Mouse (Mus musculus): Measurements from ENCODE around the gene Slc13a4.

The Slc13a4 gene

GRCm38 (mm10) chr6:35302581-35302980 lies 5.3 kb downstream of the Slc13a4 start:
- DNase-seq (ENCODE audit: low spot score in 2 of 2), result no peak

- DNase-seq (ENCODE audit: low spot score in 2 of 2), result no peak
Measured at GRCm38 (mm10) chr6:35298323-35298722, 9.6 kb downstream of the Slc13a4 start.

- DNase-seq (ENCODE audit: low spot score in 2 of 2), result no peak
Measured at GRCm38 (mm10) chr6:35297516-35298227, 10.3 kb downstream of the Slc13a4 start.

GRCm38 (mm10) chr6:35297001-35297400 lies 10.9 kb downstream of the Slc13a4 start:
- peak in 1 of 2 experiments; percentile 22 for DNase-seq (ENCODE audit: low spot score in 2 of 2)

- DNase-seq (ENCODE audit: low spot score in 2 of 2), result peak in 1 of 2 experiments; percentile 22
Measured at GRCm38 (mm10) chr6:35294964-35295363, 13.0 kb downstream of the Slc13a4 start.

GRCm38 (mm10) chr6:35289676-35290075 lies 18.3 kb downstream of the Slc13a4 start:
- DNase-seq (ENCODE audit: low spot score in 2 of 2), result no peak

- peak in 1 of 2 experiments; percentile 16 for DNase-seq (ENCODE audit: low spot score in 2 of 2)
Measured at GRCm38 (mm10) chr6:35288920-35289319, 19.0 kb downstream of the Slc13a4 start.

GRCm38 (mm10) chr6:35288114-35288761 lies 19.7 kb downstream of the Slc13a4 start:
- peak; percentile 44 to 51 for DNase-seq (ENCODE audit: low spot score in 2 of 2)

GRCm38 (mm10) chr6:35279306-35279705 lies 28.6 kb downstream of the Slc13a4 start:
- DNase-seq (ENCODE audit: low spot score in 2 of 2), result no peak

GRCm38 (mm10) chr6:35277903-35278587 lies 29.9 kb downstream of the Slc13a4 start:
- no peak for DNase-seq (ENCODE audit: low spot score in 2 of 2)

GRCm38 (mm10) chr6:35273391-35274082 lies 34.4 kb downstream of the Slc13a4 start:
- no peak for DNase-seq (ENCODE audit: low spot score in 2 of 2)

GRCm38 (mm10) chr6:35271868-35272765 lies 35.8 kb downstream of the Slc13a4 start:
- DNase-seq (ENCODE audit: low spot score in 2 of 2), result no peak

GRCm38 (mm10) chr6:35271094-35271855 lies 36.7 kb downstream of the Slc13a4 start:
- DNase-seq (ENCODE audit: low spot score in 2 of 2), result no peak

- DNase-seq (ENCODE audit: low spot score in 2 of 2), result no peak
Measured at GRCm38 (mm10) chr6:35269643-35270042, 38.3 kb downstream of the Slc13a4 start.

GRCm38 (mm10) chr6:35268711-35269110 lies 39.2 kb downstream of the Slc13a4 start:
- DNase-seq (ENCODE audit: low spot score in 2 of 2), result no peak

GRCm38 (mm10) chr6:35265580-35266278 lies 42.2 kb downstream of the Slc13a4 start:
- no peak for DNase-seq (ENCODE audit: low spot score in 2 of 2)

- no peak for DNase-seq (ENCODE audit: low spot score in 2 of 2)
Measured at GRCm38 (mm10) chr6:35260531-35260930, 47.4 kb downstream of the Slc13a4 start.

- DNase-seq (ENCODE audit: low spot score in 2 of 2), result no peak
Measured at GRCm38 (mm10) chr6:35259526-35259925, 48.4 kb downstream of the Slc13a4 start.

GRCm38 (mm10) chr6:35258922-35259321 lies 49.0 kb downstream of the Slc13a4 start:
- no peak for DNase-seq (ENCODE audit: low spot score in 2 of 2)
